Mouse (Mus musculus) heart, embryonic 11.5 days (tissue): ENCODE results near the gene Hoxb2. TPM values are rescaled to one million over a fixed set of nuclear protein-coding genes. Genes with fewer than 3 reads are reported as not detected.

Experiments
- ATAC-seq: fragments of 200-750 bp; cut with Nextera tagmentation; replicated peaks from 2 replicates; pipeline ENCODE4 v1.8.0; 2017; ENCODE audit warnings: moderate library complexity; ENCODE audit not compliant: insufficient number of reproducible peaks, low FRiP score, low TSS enrichment
- H3K27ac ChIP-seq: fragments of 300-500 bp; sonication (generic); 2 replicates; pipeline ENCODE4 v1.5.1; 2014; ENCODE audit warnings: mild to moderate bottlenecking, low read depth, low read length
- H3K27me3 ChIP-seq: fragments of 300-500 bp; sonication (generic); 2 replicates; pipeline ENCODE4 v1.6.1; 2014; ENCODE audit warnings: mild to moderate bottlenecking, low read length, mixed read lengths; ENCODE audit not compliant: control insufficient read depth, insufficient read depth
- H3K36me3 ChIP-seq: fragments of 300-500 bp; sonication (generic); 2 replicates; pipeline ENCODE4 v1.6.1; 2014; ENCODE audit warnings: mild to moderate bottlenecking, low read length, moderate library complexity, mixed read lengths; ENCODE audit not compliant: control insufficient read depth, insufficient read depth
- H3K4me1 ChIP-seq: fragments of 300-500 bp; sonication (generic); 2 replicates; pipeline ENCODE4 v1.6.1; 2014; ENCODE audit warnings: low read length; ENCODE audit not compliant: control insufficient read depth, insufficient read depth
- H3K4me2 ChIP-seq: fragments of 300-500 bp; sonication (generic); 2 replicates; pipeline ENCODE4 v1.6.1; 2014; ENCODE audit warnings: mild to moderate bottlenecking, moderate library complexity
- H3K4me3 ChIP-seq: fragments of 300-500 bp; sonication (generic); 2 replicates; pipeline ENCODE4 v1.5.1; 2014; ENCODE audit warnings: low read depth, low read length
- H3K9ac ChIP-seq: fragments of 300-500 bp; sonication (generic); 2 replicates; pipeline ENCODE4 v1.6.1; 2014; ENCODE audit warnings: mild to moderate bottlenecking, low read depth, low read length, moderate library complexity
- H3K9me3 ChIP-seq: fragments of 300-500 bp; sonication (generic); replicated peaks from 2 replicates; pipeline ENCODE4 v1.6.1; 2016; ENCODE audit warnings: low read length; ENCODE audit not compliant: control insufficient read depth
- WGBS: fragments of 180-500 bp; shearing (Covaris S2); extraction: QIAGEN DNeasy Blood & Tissue Kit; methylation state at CpG from one replicate; pipeline ENCODE4 v1.1.7; 2014; ENCODE audit not compliant: insufficient replicate concordance; 5-methylcytosine and 5-hydroxymethylcytosine counted together
- polyA plus RNA-seq: library from polyadenylated mRNA; unstranded; fragments of >200 nt; fragmentation: Nextera tagmentation; extraction: Ambion mirVana; gene quantifications from 2 replicates; pipeline ENCODE4 v1.2.1, GENCODE M21; 2014

Hoxb2 gene
- polyA plus RNA-seq, 1 experiment from 2014 or later, result 7.4 TPM

DNA sequence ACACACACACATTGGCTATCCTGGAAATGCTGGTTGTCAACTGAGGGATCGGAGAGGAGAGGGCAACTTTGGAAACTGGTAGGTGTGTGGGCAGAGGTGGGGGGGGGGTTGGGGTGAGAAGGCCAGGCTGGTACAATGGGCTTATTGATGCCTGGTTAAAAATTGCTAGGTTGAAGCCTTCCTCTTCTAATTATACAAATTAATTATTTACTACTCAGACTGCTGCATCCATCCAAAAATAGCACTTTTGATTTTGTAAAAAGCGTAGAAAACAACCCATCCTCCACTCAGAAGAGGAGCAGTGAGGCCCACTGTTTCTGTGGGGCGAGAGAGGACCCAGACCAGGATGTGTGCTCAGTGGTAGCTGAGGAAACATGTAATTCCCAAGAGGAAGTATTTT, 15.3 kb upstream of the Hoxb2 start:
- Histone ChIP-seq H3K4me1 (0 out of 2 replicates have a peak, but pooled peaks cover 4% of the 10 kb centered on the region), H3K9ac (no peak overlapping the region), H3K36me3 (no peaks in the 10 kb centered on the region), H3K27ac (no peak overlapping the region), H3K27me3 (peaks cover 99% of the 10 kb centered on the region), H3K4me2 (no peak overlapping the region; the same call in 1 of the 2 replicates), H3K4me3 (no peak overlapping the region), H3K9me3 (no peaks in the 10 kb centered on the region)
- ATAC-seq, result no peak
- 50% methylated on average over 3 of the region's 3 CpGs for WGBS

DNA sequence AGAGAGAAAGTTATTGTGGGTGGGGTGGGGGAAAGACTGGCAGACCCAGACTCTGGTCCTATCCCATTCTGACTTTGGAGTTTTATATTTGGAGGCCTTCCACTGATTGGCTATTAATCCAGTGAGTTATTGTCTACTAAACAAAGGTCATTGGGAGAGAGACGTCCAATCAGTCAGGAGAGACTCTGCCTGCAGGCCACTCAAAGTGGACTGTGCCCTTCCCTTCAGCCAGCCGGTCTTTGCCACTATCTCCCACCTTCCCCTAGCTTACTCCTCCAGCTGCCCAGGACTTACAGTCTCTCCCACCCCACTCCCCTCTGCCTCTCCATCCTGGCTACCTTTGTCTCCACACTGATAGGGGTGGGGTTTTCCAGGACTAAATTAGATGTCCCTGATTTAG, 13.7 kb upstream of the Hoxb2 start:
- no peak for ATAC-seq
- Histone ChIP-seq H3K27ac (no peak overlapping the region), H3K9ac (no peak overlapping the region), H3K27me3 (peaks cover 95% of the 10 kb centered on the region), H3K4me1 (0 out of 2 replicates have a peak, but pooled peaks cover 4% of the 10 kb centered on the region), H3K9me3 (no peaks in the 10 kb centered on the region), H3K36me3 (no peaks in the 10 kb centered on the region), H3K4me3 (no peak overlapping the region), H3K4me2 (no peak overlapping the region)
- 27% methylated on average over 2 of the region's 2 CpGs for WGBS

DNA sequence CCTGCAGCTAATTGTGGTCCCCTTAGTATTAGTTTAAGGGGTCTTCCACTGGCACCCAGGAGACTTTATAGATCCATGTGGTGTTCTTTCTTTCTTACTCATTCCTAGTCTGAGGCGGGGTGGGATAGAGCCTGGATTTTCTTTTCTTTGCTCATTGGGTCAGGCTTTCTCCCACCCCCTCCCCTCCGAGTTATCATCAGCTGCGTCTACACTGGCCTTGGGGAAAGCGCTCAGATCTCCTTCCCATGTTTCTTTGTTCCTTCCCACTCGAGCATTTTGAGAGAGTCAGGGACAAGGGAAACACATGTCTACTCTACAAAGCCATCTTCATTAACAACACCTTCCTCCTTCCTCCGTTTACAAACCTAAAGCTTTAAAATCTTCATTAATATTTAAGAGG, 13.3 kb upstream of the Hoxb2 start:
- no peaks in the 10 kb centered on the region for H3K36me3 ChIP-seq
- H3K27ac ChIP-seq, result no peak overlapping the region
- H3K9me3 ChIP-seq, result no peaks in the 10 kb centered on the region
- no peak overlapping the region for H3K9ac ChIP-seq
- H3K4me1 ChIP-seq, result 0 out of 2 replicates have a peak, but pooled peaks cover 4% of the 10 kb centered on the region
- 7% methylated on average over 6 of the region's 6 CpGs for WGBS
- H3K27me3 ChIP-seq, result peaks cover 95% of the 10 kb centered on the region
- H3K4me3 ChIP-seq, result no peak overlapping the region
- ATAC-seq, result no peak
- H3K4me2 ChIP-seq, result no peak overlapping the region

DNA sequence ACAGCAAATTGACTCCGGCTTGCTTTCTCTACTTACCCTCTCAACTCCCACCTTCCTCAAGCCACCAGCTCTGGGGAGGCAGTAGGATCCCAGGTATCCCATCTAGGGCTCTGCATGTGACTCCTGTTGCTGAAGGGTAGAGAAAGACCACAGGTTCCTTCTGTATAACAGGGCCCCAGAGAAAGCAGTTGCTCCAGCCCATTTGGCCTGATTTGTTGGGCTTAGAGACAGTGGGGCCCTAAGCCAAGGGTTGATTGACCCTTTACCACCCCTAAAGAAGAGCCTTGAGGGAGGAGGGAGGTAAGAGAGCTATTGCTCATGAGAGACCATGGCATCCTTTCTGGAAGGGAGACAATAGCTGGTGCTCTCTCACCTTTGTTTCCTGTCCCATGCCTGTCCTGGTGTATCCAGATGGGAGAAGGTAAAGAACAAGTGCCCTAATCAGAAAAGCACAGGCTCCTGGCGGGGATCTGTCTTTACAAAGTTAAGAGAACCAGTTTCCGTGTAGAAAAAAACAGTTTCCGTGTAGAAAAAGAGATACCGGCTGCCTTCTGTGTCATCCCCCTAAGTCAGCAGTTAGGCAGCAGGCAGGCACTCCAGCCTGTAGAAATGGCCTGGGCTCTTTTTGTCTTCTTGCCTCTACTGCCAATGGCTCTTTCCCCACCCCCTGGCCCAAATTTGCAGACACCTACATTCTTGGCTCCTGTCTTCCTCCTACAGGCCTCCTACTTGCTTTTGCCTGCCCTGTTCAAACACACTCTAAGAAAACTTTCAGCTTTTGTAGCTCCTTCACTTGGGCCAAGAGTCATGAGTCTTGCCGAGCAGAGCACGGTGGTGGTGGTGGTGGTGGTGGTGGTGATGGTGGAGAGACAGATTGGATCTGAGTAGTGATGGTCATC, 11.1 kb upstream of the Hoxb2 start:
- ATAC-seq, result no peak
- Histone ChIP-seq H3K36me3 (no peaks in the 10 kb centered on the region), H3K9ac (no peak overlapping the region), H3K27me3 (peaks cover 96% of the 10 kb centered on the region), H3K4me2 (no peak overlapping the region; the same call in 1 of the 2 replicates), H3K27ac (no peak overlapping the region), H3K4me3 (no peak overlapping the region), H3K4me1 (peaks cover 5% of the 10 kb centered on the region; the same call in 1 of the 2 replicates), H3K9me3 (no peaks in the 10 kb centered on the region)
- WGBS, result 29% methylated on average over 7 of the region's 7 CpGs

DNA sequence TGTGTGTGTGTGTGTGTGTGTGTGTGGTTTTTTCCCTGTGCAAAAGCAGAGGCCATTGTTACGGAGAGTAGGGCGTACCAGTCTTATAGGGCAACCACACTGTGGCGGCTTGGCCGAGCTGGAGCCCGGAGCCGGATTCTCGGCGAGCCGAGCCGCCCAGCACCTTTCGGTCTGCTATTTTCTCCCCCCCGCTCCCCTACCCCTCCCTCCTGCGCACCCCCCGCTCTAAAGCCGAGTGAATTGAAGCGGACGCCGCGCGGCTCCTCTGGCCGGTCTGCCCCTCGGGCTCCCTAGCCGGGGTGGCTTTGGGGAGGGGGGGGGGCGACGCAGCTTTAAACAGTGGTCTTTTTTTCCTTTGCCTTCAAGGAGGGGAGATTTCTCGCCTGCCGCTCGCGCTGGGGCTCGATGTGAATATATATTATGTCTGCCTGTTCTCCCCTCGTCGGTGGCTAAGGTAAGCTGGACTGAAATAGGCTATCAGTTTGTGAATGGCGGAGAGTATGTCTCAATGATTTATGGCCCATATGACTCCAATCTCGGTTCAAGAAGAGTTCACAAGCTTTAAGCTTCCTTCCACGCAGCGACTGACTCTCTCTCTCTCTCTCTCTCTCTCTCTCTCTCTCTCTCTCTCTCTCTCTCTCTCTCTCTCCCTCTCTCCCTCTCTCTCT, 9.5 kb upstream of the Hoxb2 start:
- H3K36me3 ChIP-seq, result no peaks in the 10 kb centered on the region
- peak overlapping the region; percentile 45 for H3K4me3 ChIP-seq
- peaks cover 8% of the 10 kb centered on the region for H3K4me1 ChIP-seq
- no peaks in the 10 kb centered on the region for H3K9me3 ChIP-seq
- H3K27me3 ChIP-seq, result peaks cover 96% of the 10 kb centered on the region
- H3K27ac ChIP-seq, result peak overlapping the region; percentile 79
- ATAC-seq, result 0 out of 2 replicates have a peak, but pooled peaks have one; percentile 19
- under 1% methylated on average over 31 of the region's 36 CpGs for WGBS
- peak overlapping the region; percentile 63 for H3K4me2 ChIP-seq
- peak overlapping the region; percentile 69 for H3K9ac ChIP-seq

DNA sequence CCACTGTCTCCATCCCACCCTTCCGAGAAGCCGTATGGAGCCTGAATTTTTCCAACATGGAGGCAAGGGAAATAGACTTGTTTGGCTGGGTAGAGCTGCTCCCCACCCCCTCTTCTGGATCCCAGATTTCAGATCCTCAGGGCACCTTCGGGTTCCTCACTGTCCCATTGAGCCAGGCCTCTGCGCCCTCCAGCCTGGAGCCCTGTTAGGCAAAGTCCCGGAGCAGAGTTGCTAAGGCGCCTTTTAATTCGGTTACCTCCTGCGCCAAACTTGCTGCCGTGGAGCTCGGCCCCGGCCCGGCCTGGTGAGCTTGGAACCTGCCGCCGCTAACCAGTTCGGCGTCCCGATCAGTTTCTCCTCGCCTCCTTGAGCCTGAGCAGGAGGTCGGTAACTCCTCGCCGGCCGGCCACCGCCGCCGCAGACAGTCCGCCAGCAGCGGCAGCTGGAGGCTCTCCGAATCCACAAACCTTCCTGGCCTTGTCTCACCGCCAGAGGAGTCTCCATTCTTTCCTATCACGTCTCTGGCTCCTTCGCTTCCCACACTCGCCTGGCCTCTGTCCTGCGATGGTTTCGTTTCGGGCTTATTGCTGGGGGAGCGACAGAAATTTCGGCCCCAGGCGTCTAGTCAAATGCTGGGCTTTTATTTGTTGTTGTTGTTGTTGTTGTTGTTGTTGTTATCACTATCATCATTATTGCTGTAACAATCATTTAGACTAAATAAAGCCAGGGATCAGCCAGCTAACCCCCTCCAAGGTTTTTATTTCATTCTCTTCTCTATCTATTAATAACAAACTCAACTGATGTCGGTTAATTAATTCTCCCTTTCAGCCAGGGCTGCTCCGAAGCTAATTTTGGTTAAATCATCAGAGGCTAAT, 8.4 kb upstream of the Hoxb2 start:
- H3K9me3 ChIP-seq, result no peaks in the 10 kb centered on the region
- peak overlapping the region; percentile 72 for H3K9ac ChIP-seq
- peaks cover 96% of the 10 kb centered on the region for H3K27me3 ChIP-seq
- no peak for ATAC-seq
- under 1% methylated on average over 40 of the region's 40 CpGs for WGBS
- peak overlapping the region; percentile 70 for H3K27ac ChIP-seq
- H3K36me3 ChIP-seq, result no peaks in the 10 kb centered on the region
- peak overlapping the region; percentile 63 for H3K4me2 ChIP-seq
- H3K4me1 ChIP-seq, result peaks cover 11% of the 10 kb centered on the region
- H3K4me3 ChIP-seq, result peak overlapping the region; percentile 45

DNA sequence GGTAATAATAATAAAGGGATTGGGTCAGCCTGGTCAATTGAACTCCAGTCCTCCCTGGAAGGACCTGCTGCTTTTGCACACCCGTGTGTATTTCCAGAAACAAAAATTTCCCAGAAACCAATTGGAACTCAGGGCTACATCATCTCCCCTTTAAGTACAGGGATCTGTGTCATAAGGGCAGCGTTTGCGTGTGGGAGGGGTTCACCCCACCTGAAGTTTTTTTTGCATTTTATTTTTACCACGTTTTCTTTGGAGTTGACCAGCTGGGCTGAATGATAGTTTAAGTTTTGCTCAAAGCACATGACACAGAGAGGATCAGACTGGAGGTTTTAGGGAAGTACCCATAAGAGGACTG, 7.8 kb upstream of the Hoxb2 start:
- 9% methylated on average over 4 of the region's 4 CpGs for WGBS
- H3K4me3 ChIP-seq, result no peak overlapping the region
- H3K9ac ChIP-seq, result no peak overlapping the region
- ATAC-seq, result no peak
- peak overlapping the region; percentile 70; the same call in 1 of the 2 replicates for H3K27ac ChIP-seq
- peaks cover 94% of the 10 kb centered on the region for H3K27me3 ChIP-seq
- H3K9me3 ChIP-seq, result no peaks in the 10 kb centered on the region
- H3K4me1 ChIP-seq, result peaks cover 11% of the 10 kb centered on the region
- H3K36me3 ChIP-seq, result no peaks in the 10 kb centered on the region
- peak overlapping the region; percentile 63; the same call in 1 of the 2 replicates for H3K4me2 ChIP-seq

DNA sequence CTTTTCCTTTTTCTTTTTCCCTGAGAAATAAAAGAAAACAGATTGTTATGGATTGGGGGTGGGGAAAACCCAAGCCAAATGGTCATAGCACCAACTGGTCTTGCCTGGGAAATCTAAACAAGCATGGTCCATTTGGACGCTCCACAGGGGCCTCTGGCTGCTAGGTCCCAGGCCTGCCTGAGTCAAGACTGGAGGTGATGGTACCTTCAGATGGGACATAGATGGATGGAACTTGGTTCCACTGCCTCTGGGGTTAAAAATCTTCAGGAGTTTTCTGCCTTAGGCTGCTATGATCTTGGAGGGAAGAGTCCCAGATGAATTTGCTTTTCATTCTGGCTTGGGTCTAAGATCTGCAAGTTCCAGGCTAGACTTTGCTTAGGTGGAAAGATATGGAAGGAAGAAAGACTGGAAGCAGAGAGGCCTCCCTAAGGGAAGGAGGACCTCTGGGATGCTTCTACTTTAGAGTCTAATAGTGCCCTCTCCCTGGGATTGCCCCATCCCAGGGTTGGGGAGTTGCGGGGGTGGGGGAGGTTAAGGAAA, 7.0 kb upstream of the Hoxb2 start:
- H3K9ac ChIP-seq, result no peak overlapping the region
- H3K4me2 ChIP-seq, result no peak overlapping the region; the same call in 1 of the 2 replicates
- ATAC-seq, result no peak
- H3K9me3 ChIP-seq, result no peaks in the 10 kb centered on the region
- H3K27me3 ChIP-seq, result peaks cover 92% of the 10 kb centered on the region
- 40% methylated on average over 2 of the region's 2 CpGs for WGBS
- no peaks in the 10 kb centered on the region for H3K36me3 ChIP-seq
- no peak overlapping the region for H3K27ac ChIP-seq
- H3K4me1 ChIP-seq, result peaks cover 11% of the 10 kb centered on the region
- no peak overlapping the region for H3K4me3 ChIP-seq
